In genomic region chr8:84004533-84005201, GRCm38 (mm10) we compare ENCODE assay signal across 1 mouse cellular context.
TF ChIP-seq lines count a peak whose summit lies in the region.

No protein-coding gene starts in this region.

TF ChIP-seq in MEL, 35 proteins besides CTCF, POLR2A, EP300 and RAD21 (continued from another document):
- peak; percentile 52 for TF ChIP-seq TCF12 (IDR thresholded peaks at IDR 0.05; ENCODE audit: low read depth, low read length)
- peak; percentile 93 for TF ChIP-seq ZNF384 (IDR thresholded peaks at IDR 0.05; ENCODE audit: low read depth, low read length)
- peak; percentile 91 for TF ChIP-seq ELF1 (IDR thresholded peaks at IDR 0.05; ENCODE audit: low read depth, low read length)
- TF ChIP-seq ZC3H11A (IDR thresholded peaks at IDR 0.05; ENCODE audit: low read depth, low read length): no peak
- peak; percentile 74 for TF ChIP-seq NELFE (IDR thresholded peaks at IDR 0.05; ENCODE audit: low read depth, low read length)
- TF ChIP-seq JUND (IDR thresholded peaks at IDR 0.05; ENCODE audit: low read depth, low read length): no peak
- no peak for TF ChIP-seq MAFK (IDR thresholded peaks at IDR 0.05; ENCODE audit: borderline replicate concordance, low read depth, low read length)
- peak; percentile 70 for TF ChIP-seq ZMIZ1 (IDR thresholded peaks at IDR 0.05; ENCODE audit: low read depth, low read length)
